Mouse (Mus musculus) layer of hippocampus, postnatal 25 days (tissue): ENCODE measurements at regions not wholly inside any gene's neighbourhood (a gene's known extent, or its start where the extent isn't known, plus 50 kb on each side); places are given as distances from the start of the nearest gene placed in this dataset.
A peak's percentile ranks its signal among the peaks of the same experiment; 100 is the strongest.

ENCODE experiments used
- DNase-seq, 2 experiments: peaks; one replicate each; pipeline ENCODE4 v3.0.0; 2022; ENCODE audit warnings: mixed read lengths in 2 of 2, low spot score in 1 of 2; ENCODE audit errors: extremely low spot score in 1 of 2

DNA sequence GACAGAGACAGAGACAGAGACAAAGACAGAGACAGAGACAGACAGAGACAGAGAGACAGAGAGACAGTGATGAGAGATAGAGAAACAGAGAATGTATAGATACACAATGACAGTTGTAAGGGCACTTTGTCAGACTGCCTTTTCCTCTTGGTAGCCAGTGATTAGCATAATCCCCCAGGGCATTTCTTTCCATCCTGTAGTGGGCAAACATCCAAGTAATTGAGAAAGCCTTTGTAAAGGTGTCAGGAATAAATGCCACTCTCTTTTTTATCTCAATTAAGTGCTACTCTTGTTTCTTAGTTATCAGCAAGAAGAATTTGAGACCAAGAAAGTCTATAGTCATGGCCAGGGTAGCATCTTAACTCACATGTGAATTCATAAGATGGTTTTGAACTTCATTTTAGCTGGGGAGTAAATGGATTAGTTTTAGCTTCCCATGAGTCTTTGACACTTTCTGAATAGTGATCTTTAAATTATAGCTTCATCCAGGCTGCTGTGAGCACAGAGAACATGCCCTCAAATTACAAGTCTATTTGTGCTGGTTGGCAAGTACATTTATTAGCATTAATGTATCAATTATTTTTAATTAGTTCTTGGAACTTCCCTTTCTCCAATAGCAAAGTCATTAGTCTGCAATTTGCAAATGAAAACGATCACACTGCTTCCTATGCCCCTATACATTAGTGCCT lies 1215.9 kb downstream of the Gm9008 start:
- no peak for DNase-seq

DNA sequence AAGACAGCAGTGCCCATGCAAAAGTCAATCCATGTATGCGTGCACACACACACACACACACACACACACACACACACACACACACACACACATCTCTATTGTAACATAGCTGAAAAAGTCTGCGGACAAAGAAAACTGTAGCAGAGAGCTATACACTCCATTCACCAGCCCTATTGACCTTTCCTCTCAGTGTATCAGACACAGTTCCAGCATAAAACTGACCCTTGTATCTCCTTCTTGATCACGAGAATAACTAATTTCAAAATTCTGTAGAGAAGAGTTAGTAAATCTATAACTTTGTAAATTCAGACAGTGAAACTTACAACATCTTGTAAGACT lies 1243.5 kb downstream of the Gm9008 start:
- DNase-seq = no peak

DNA sequence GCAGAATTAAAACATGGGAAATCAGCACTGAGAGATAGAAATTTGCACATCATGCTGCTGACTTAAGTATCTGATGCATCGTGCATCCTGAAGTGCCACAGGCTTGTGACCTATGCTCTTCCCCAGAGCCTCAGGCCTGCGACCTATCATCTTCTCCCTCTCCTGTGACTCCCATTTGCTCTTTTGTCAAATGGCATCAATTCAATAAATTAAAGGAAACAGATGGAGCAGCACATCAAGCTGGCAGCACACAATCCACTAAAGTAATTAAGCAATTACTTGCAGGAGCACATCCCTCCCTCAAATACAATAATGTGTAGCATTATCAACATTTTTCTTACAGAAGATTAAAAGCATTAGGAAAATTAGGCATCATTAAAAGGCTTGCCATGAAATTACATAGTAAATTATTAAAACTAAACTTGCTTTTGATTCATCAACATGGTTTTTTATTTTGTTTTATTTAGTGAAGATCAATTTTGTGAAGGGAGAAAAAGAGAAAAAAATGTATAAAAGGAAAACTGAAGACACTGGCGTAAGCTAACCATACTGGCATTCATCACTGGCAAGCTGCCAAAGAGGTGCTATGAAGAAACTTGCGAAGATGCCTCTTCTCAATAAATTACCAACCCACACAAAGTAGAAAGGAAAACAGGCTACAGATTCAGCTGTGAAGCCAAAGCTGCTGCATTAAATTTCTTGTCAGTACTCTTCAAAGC lies 1244.1 kb downstream of the Gm9008 start:
- DNase-seq = peak in 1 of 2 experiments; percentile 19

DNA sequence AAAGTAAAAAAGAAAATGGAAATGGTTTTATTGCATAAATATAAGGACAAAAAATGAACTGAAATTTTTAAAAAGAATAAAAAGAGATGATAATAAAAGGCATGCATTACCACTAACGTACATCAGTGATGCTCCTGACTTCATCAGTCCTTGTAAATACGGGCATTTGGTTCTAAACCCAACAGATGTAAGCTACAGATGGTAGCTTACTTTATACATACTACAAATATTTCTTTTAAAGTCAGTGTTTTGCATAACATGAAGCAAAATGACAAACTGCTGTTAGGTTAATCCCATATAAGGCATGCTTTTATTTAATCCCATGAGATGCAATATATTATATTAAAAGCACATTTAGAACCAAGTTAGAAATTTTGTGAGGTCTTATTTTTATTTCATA lies 1282.1 kb downstream of the Gm9008 start:
- no peak for DNase-seq

DNA sequence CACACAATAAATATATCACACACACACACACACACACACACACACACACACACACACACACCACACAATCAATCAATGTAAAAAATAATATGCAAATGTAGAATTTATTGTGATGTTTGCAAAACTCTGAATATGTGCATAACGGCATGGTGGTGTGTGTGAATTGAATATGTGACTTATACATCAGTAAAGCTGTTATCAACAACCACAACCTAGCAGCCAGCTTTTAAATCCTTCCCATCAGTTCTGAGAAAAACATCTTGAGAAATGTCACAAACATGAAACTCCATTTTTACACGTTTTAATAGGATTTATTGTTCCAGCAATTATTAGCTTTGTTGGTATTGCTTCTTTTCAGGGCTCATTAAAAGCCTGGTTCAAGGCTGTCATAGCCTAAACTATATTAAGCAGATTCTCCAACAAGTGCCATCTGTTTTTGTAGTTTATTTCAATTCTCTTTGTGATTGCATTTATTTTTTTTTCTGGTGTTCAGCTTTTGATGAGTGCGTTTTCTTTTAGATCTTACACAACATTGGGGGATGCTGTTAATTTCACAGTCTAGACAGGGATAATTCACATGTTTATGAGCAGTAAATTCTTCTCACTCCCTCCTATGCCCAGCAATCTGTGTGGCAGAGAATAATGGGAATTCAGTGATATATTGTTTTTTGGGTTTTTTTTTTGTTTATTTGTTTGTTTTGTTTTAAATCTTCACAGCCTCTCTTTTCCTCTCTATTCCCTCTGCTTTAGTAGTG lies 1284.7 kb downstream of the Gm9008 start:
- no peak for DNase-seq
